Mouse (Mus musculus) lung, adult 2 months (tissue): ENCODE measurements around the gene Gm11032. TPM values are rescaled to one million over a fixed set of nuclear protein-coding genes. Genes with fewer than 3 reads are reported as not detected.
"Not testable (repeated sequence)": the region's sequence is repeated elsewhere in the genome, so short reads cannot be mapped to it uniquely, and the experiment has no call there.

Source experiments
- DNase-seq: peaks from one replicate; pipeline ENCODE4 v3.0.0; 2022
- H3K4me1 ChIP-seq: fragments of 200-500 bp; 2 replicates; pipeline ENCODE4 v1.6.1; 2011; ENCODE audit warnings: low read length; ENCODE audit not compliant: control insufficient read depth, insufficient read depth
- H3K4me3 ChIP-seq: fragments of 200-500 bp; replicated peaks from 2 replicates; pipeline ENCODE3; 2011; ENCODE audit warnings: low read depth, mild to moderate bottlenecking, control low read depth, low read length; ENCODE audit errors: extremely low read depth
- CTCF ChIP-seq: fragments of 200-500 bp; IDR thresholded peaks from 2 replicates; pipeline ENCODE4 v1.5.1; 2011; ENCODE audit warnings: mild to moderate bottlenecking, low read length, control low read depth; ENCODE audit not compliant: insufficient read depth
- POLR2A ChIP-seq: fragments of 200-500 bp; IDR thresholded peaks from 2 replicates; pipeline ENCODE4 v1.6.1; 2011; ENCODE audit warnings: low read depth, mild to moderate bottlenecking, control low read depth, low read length, borderline replicate concordance; ENCODE audit errors: extremely low read depth
- WGBS: fragments of 180-500 bp; shearing (Covaris S2); methylation state at CpG from one replicate; pipeline ENCODE4 v1.1.7; 2018; 5-methylcytosine and 5-hydroxymethylcytosine counted together
- polyA plus RNA-seq: library from polyadenylated mRNA; depleted of rRNA; stranded (reverse); fragments of >200 nt; gene quantifications from 2 replicates; pipeline ENCODE4 v1.2.3, GENCODE M21; 2012; rRNA removed

Gm11032 gene
- not detected in 2 replicates for polyA plus RNA-seq

DNA sequence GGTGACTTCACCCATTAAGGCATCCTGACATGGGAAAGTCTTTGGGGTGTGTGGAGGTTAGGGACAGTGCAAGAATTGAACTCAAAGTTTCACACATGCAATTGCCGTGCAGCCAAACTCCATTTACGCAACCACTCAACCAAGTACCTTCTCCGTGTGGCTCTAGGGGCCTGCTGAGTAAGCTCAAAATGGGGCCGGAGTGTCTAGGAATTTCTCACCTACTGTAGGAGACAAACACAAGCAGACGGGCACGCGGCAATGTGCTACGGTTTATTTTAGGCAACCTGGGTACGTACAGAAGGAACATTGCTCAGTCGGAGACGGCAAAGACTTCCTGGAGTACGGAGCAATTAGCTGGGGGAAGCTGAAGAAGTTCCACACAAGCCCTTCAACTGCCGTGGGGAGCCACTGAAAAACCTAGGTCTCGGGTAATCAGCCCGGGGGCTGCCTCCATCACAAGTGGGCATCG lies at the start of gene Gm11032:
Gene Gm11032, plus strand, starts transcription at position 51 of the 469 bp plus-strand sequence.
- Histone ChIP-seq H3K4me3 (no peak within 1 kb of the TSS), H3K4me1 (no peaks in the 10 kb centered on the region)
- 52% methylated on average over 16 of the region's 16 CpGs for WGBS
- no peak for DNase-seq
- TF ChIP-seq POLR2A: no peak
- TF ChIP-seq CTCF: no peak

DNA sequence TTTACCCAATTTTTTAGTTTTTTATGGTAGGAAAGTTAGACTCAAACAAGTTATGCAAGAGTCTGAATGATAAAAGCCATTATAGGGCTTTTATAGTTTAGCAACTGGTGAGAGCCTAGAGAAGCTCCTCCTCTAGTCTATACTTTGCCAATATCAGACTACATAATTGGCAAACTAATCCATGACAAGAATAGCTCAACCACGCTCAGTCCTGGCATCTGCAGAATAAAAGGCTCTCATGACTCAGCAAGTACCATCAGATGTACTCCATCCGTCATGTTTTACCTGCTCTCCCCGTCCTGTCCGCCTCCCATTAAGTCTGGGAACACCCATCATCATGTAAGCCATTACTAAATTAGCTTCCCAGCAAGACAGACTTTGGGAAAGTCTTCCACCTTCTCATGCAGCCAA lies 48.4 kb upstream of the Gm11032 start:
- 48% methylated on average over 4 of the region's 4 CpGs for WGBS
- DNase-seq: no peak
- TF ChIP-seq POLR2A (no peak), CTCF (no peak)
- peaks cover 4% of the 10 kb centered on the region; the same call in 1 of the 2 replicates for H3K4me1 ChIP-seq
- no peak overlapping the region for H3K4me3 ChIP-seq

DNA sequence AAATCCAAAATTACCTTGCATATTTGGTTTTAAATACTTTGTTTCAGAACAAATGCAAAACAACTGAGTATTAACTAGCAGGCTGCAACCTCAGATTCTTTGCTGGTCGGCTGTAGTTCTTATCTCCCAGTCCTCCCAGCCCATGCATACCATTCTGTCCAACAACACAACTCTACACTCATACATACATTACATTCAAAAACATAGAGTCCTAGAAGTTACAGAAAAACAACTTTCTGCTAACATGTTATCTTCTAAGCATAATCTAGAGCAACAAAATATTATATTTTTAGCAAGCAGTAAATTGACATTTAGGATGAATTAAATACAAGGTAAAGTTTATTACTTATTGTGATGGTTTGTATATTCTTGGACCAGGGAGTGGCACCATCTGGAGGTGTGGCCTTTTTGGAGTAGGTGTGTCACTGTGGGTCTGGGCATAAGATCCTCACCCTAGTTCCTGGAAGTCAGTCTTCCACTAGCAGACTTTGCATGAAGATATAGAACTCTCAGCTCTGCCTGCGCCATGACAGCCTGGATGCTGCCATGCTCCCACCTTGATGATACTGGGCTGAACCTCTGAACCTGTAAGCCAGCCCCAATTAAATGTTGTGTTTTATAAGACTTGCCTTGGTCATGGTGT lies 43.7 kb upstream of the Gm11032 start:
- 72% methylated on average over 2 of the region's 2 CpGs for WGBS
- H3K4me1 ChIP-seq: peaks cover 15% of the 10 kb centered on the region
- not testable (repeated sequence) for H3K4me3 ChIP-seq, DNase-seq

DNA sequence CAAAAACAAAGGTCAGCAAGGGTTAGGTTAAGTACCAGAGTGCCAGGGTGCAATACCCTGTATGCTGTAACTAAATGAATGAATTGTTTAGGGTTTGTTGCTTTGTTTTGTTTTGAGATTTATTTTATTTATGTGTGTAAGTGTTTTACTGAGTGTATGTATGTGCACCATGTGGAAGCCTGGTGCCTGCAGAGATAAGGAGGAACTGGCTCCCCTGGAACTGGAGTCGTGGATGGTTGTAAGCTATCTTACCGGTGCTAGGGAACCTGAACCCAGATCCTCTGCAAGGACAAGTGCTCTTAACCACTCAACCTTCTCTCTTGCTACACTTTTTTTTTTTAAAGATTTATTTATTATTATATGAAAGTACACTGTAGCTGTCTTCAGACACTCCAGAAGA lies 42.8 kb upstream of the Gm11032 start:
- no peak for TF ChIP-seq CTCF
- TF ChIP-seq POLR2A: no peak
- WGBS: 81% methylated on average over 2 of the region's 2 CpGs
- DNase-seq: no peak
- H3K4me3 ChIP-seq: no peak overlapping the region
- peaks cover 12% of the 10 kb centered on the region; the same call in 1 of the 2 replicates for H3K4me1 ChIP-seq

GRCm38 (mm10) chr11:4578682-4579081 lies 41.2 kb upstream of the Gm11032 start:
- DNase-seq: no peak
- H3K4me1 ChIP-seq: peaks cover 12% of the 10 kb centered on the region
- H3K4me3 ChIP-seq: no peak overlapping the region
- WGBS: 38% methylated on average over 2 of the region's 2 CpGs
- TF ChIP-seq CTCF (no peak), POLR2A (no peak)

DNA sequence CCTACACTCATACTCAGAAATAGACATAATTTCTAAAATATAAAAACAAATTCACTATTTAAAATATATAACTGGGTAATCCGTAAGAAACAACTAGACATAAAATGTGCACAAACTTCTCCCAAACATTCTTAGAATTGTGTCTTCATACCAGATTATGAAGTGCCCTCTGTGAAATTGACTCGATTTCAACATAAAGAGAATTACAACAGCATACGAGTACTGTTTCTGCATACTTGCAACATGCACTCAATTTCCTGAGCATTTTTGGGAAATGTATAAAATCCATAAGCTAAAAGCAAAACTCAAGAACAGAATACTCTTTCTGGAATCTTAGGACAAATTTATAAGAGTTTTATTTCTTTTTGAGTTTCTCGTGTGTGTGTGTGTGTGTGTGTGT lies 28.1 kb upstream of the Gm11032 start:
- no peak for DNase-seq
- Histone ChIP-seq H3K4me3 (no peak overlapping the region), H3K4me1 (peaks cover 16% of the 10 kb centered on the region)
- WGBS: 48% methylated on average over 4 of the region's 4 CpGs
- no peak for TF ChIP-seq POLR2A
- no peak for TF ChIP-seq CTCF

GRCm38 (mm10) chr11:4593491-4593848 lies 26.4 kb upstream of the Gm11032 start:
- TF ChIP-seq POLR2A: no peak
- TF ChIP-seq CTCF: no peak
- Histone ChIP-seq H3K4me1 (peaks cover 16% of the 10 kb centered on the region), H3K4me3 (peak overlapping the region; percentile 74)
- no peak for DNase-seq
- 3% methylated on average over 5 of the region's 5 CpGs for WGBS

DNA sequence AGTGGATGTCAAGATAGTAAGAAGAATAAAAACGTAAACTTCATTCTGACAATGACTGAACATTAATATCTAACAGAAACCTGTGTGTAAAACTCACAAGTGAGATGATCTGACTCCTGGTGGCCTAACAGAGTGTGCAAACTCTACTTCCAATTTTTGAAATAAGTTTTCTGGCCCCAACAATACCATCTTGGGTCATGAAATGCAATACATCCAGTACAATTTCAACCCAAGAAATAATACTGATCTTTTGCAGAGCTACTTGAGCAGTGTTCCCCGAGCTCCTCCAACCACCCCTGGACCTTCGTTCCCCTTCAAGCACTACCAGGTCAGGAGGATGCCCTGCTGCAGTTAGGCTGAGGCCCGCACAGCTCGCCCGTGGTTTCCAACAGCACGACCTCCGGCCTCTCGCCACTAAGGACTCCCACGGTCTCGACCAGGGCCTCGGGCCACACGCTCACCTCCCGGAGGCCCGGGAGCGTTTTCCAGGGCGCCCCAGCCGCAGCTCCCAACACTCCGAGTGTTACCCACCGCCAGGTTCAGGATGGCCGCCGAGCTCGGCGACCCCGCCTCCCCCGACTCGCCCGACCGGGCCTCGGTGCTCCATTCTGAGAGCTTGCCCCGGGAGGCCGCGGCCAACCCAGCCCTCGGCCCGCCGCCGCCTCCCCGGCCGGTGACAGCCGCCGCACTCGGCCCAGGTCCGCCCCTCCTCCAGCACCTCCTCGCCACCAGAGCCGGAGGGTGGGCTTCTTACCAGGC lies 25.8 kb upstream of the Gm11032 start:
- Histone ChIP-seq H3K4me1 (peaks cover 16% of the 10 kb centered on the region), H3K4me3 (peak overlapping the region; percentile 74)
- 1% methylated on average over 43 of the region's 45 CpGs for WGBS
- no peak for DNase-seq
- TF ChIP-seq POLR2A (no peak), CTCF (no peak)

GRCm38 (mm10) chr11:4594608-4595500 lies 25.0 kb upstream of the Gm11032 start, which contains the start of gene Mtmr3:
Mtmr3 (minus strand) TSS chr11:4594863.
- WGBS: 4% methylated on average over 53 of the region's 53 CpGs
- peak within 1 kb of the TSS; percentile 74 for H3K4me3 ChIP-seq
- TF ChIP-seq CTCF: no peak
- peak; percentile 53; the same call in 1 of the 2 replicates for TF ChIP-seq POLR2A
- DNase-seq: peak; percentile 96
- peaks cover 16% of the 10 kb centered on the region for H3K4me1 ChIP-seq

DNA sequence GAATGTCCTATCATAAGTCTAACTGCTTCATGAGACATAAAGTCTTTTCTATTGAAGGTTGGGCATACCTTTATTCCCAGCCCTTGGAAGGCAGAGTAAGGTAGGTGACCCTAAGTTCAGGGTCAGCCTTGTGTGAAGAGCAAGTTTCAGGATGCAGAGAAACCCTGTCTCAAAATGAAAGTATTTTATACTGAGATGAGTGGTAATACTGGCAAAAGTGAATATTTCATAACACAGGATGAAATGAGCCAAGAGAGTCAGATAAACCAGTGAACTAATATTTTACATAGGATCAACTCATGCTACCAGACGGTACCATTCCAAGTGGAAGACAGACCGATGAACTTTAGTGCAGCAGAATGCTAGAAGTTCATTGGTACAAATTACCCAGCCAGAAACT lies 21.5 kb upstream of the Gm11032 start:
- Histone ChIP-seq H3K4me1 (peaks cover 2% of the 10 kb centered on the region; the same call in 1 of the 2 replicates), H3K4me3 (no peak overlapping the region)
- 69% methylated on average over 2 of the region's 2 CpGs for WGBS
- no peak for TF ChIP-seq CTCF
- TF ChIP-seq POLR2A: no peak
- DNase-seq: no peak
